Mouse (Mus musculus) hindbrain, postnatal 0 days (tissue): ENCODE measurements around the gene Gm4737. TPM values are rescaled to one million over a fixed set of nuclear protein-coding genes. Genes with fewer than 3 reads are reported as not detected.

Experiments used
- ATAC-seq: fragments of 200-750 bp; cut with Nextera tagmentation; 2 replicates; pipeline ENCODE4 v1.8.0; 2017; ENCODE audit warnings: mild to moderate bottlenecking, moderate TSS enrichment, moderate library complexity
- DNase-seq: peaks from one replicate; pipeline ENCODE4 v3.0.0-alpha.2; 2015; ENCODE audit warnings: low spot score
- H3K27ac ChIP-seq: fragments of 300-500 bp; sonication (generic); 2 replicates; pipeline ENCODE4 v1.5.1; 2014; ENCODE audit warnings: mild to moderate bottlenecking
- H3K27me3 ChIP-seq: fragments of 300-500 bp; sonication (generic); 2 replicates; pipeline ENCODE4 v1.6.1; 2014; ENCODE audit warnings: low read length, mixed read lengths; ENCODE audit not compliant: insufficient read depth
- H3K36me3 ChIP-seq: fragments of 300-500 bp; sonication (generic); 2 replicates; pipeline ENCODE4 v1.6.1; 2014; ENCODE audit warnings: low read length, mixed read lengths; ENCODE audit not compliant: insufficient read depth
- H3K4me1 ChIP-seq: fragments of 300-500 bp; sonication (generic); 2 replicates; pipeline ENCODE4 v1.6.1; 2014; ENCODE audit warnings: antibody characterized with exemption, low read length, mixed read lengths; ENCODE audit not compliant: insufficient read depth
- H3K4me2 ChIP-seq: fragments of 300-500 bp; sonication (generic); 2 replicates; pipeline ENCODE4 v1.6.1; 2014; ENCODE audit warnings: low read depth, mild to moderate bottlenecking, low read length, moderate library complexity, mixed read lengths
- H3K4me3 ChIP-seq: fragments of 300-500 bp; sonication (generic); 2 replicates; pipeline ENCODE4 v1.5.1; 2014; ENCODE audit warnings: low read length
- H3K9ac ChIP-seq: fragments of 300-500 bp; sonication (generic); replicated peaks from 2 replicates; pipeline ENCODE4 v1.6.1; 2014; ENCODE audit warnings: mild to moderate bottlenecking, low read length, moderate library complexity, mixed read lengths
- H3K9me3 ChIP-seq: fragments of 300-500 bp; sonication (generic); 2 replicates; pipeline ENCODE4 v1.6.1; 2016; ENCODE audit warnings: low read length, mixed read lengths
- CTCF ChIP-seq: IDR thresholded peaks from 2 replicates; pipeline ENCODE4 v1.5.1; 2016; ENCODE audit warnings: antibody characterized with exemption, control low read depth, low read depth
- WGBS: fragments of 180-500 bp; shearing (Covaris S2); extraction: QIAGEN DNeasy Blood & Tissue Kit; methylation state at CpG from one replicate; pipeline ENCODE4 v1.1.7; 2014; 5-methylcytosine and 5-hydroxymethylcytosine counted together
- polyA plus RNA-seq: library from polyadenylated mRNA; unstranded; fragments of >200 nt; fragmentation: Nextera tagmentation; extraction: Ambion mirVana; gene quantifications from 2 replicates; pipeline ENCODE4 v1.2.1, GENCODE M21; 2015
- total RNA-seq: library from RNA; depleted of rRNA; stranded (reverse); fragments of >200 nt; gene quantifications from 2 replicates; pipeline ENCODE4 v1.2.3, GENCODE M21; 2014

The Gm4737 gene
- total and polyA plus RNA-seq, 2 experiments from 2014 or later = 1.2 to 1.3 TPM

DNA sequence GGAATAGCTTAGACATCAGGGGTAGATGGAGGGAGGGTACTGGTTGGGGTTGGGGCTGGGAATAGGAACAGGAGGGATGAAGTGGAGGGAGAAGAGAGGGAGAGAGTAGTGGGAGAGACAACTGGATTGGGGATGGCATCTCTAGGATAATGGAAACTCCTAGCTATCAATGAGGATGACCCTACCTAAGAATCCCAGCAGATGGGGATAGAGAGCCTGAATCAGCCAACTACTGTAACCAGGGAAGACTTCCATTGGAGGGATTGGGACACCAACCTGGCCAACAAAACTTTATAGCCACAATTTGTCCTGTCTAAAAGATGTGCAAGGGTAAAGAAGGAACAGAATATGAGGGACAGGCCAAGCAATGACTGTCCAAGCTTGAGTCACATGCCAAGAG lies 3.7 kb downstream of the Gm4737 start:
- H3K27ac ChIP-seq = no peak overlapping the region
- TF ChIP-seq CTCF = no peak; the same call in 1 of the 2 replicates
- no peaks in the 10 kb centered on the region for H3K4me1 ChIP-seq
- no peaks in the 10 kb centered on the region for H3K9me3 ChIP-seq
- no peak for ATAC-seq
- no peak overlapping the region for H3K4me2 ChIP-seq
- H3K36me3 ChIP-seq = no peaks in the 10 kb centered on the region
- H3K4me3 ChIP-seq = no peak overlapping the region
- no peak for DNase-seq
- H3K9ac ChIP-seq = no peak overlapping the region
- H3K27me3 ChIP-seq = no peaks in the 10 kb centered on the region

DNA sequence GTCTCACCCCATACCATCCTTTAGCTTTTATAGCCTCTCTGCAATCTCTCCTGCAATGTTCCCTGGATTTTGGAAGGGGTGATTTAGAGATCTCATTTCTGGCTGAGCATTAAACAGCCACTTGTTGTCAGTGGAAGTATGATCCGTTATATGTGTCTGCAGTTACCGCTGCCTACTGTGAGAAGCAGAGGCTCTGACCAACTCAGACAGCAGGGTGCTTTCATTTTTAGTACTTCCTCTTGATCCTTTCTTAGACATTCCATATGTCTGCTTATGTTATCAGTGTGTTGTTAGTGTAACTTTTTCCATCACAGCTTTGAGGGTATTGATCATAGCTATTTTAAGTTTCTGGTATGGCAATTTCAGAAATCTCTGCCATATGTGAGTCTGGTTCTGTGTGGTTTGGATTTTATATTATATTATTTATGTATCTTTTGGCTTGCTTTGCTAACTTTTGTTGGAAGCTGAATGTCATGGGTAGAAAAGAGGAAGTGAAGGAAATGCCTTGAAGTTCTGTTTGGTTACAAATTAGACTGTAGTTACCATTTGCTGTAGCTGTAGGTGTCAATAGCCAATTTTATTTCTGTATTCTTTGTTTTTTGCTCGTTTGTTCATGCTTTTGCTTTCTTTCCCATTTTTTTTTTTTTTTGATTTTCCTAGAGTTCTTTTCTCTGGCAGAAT lies 6.1 kb downstream of the Gm4737 start:
- Histone ChIP-seq H3K27me3 (no peaks in the 10 kb centered on the region), H3K4me3 (no peak overlapping the region), H3K27ac (no peak overlapping the region), H3K9me3 (no peaks in the 10 kb centered on the region), H3K36me3 (no peaks in the 10 kb centered on the region), H3K4me2 (no peak overlapping the region), H3K4me1 (no peaks in the 10 kb centered on the region), H3K9ac (no peak overlapping the region)
- DNase-seq (no peak), ATAC-seq (no peak)
- TF ChIP-seq CTCF = no peak
- 67% methylated on average over 3 of the region's 3 CpGs for WGBS

GRCm38 (mm10) chr16:46146962-46147361 lies 7.9 kb downstream of the Gm4737 start:
- Histone ChIP-seq H3K9ac (no peak overlapping the region), H3K36me3 (no peaks in the 10 kb centered on the region), H3K4me3 (no peak overlapping the region), H3K27ac (no peak overlapping the region), H3K4me2 (no peak overlapping the region), H3K9me3 (no peaks in the 10 kb centered on the region), H3K4me1 (no peaks in the 10 kb centered on the region), H3K27me3 (no peaks in the 10 kb centered on the region)
- DNase-seq = no peak
- no peak for ATAC-seq
- no peak for TF ChIP-seq CTCF
- WGBS = 74% methylated on average over 3 of the region's 3 CpGs

GRCm38 (mm10) chr16:46122238-46122637 lies 32.6 kb downstream of the Gm4737 start:
- Histone ChIP-seq H3K4me3 (no peak overlapping the region), H3K9me3 (no peaks in the 10 kb centered on the region), H3K36me3 (no peaks in the 10 kb centered on the region), H3K27ac (no peak overlapping the region), H3K4me2 (no peak overlapping the region), H3K27me3 (no peaks in the 10 kb centered on the region), H3K9ac (no peak overlapping the region), H3K4me1 (no peaks in the 10 kb centered on the region; the same call in 1 of the 2 replicates)
- no peak for DNase-seq
- TF ChIP-seq CTCF = no peak
- no peak for ATAC-seq

DNA sequence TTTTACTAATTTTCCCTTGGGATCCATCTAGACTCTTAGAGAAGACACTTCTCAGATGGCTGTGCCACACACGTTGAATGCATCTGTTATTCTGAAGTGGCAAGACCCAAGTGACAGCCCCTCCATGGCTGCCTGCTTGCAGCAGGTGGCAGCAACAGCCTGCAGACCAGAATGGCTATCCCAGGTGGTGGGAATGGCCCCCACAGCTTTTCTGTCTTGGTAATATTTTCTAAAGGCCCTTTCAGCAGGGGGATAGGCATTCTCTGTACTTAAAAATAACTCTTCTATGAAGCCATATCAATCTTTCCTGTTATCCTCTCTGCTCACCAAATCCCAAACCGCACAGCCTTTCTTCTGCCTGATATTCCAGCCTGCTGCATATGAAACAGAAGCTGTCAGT lies 33.5 kb downstream of the Gm4737 start:
- ATAC-seq = peak; percentile 75
- no peaks in the 10 kb centered on the region for H3K9me3 ChIP-seq
- H3K36me3 ChIP-seq = no peaks in the 10 kb centered on the region
- peak; percentile 77 for TF ChIP-seq CTCF
- no peaks in the 10 kb centered on the region for H3K27me3 ChIP-seq
- H3K4me2 ChIP-seq = no peak overlapping the region
- WGBS = 39% methylated on average over 2 of the region's 2 CpGs
- H3K4me1 ChIP-seq = no peaks in the 10 kb centered on the region; the same call in 1 of the 2 replicates
- no peak overlapping the region for H3K27ac ChIP-seq
- H3K4me3 ChIP-seq = no peak overlapping the region
- no peak overlapping the region for H3K9ac ChIP-seq
- DNase-seq = peak; percentile 74

DNA sequence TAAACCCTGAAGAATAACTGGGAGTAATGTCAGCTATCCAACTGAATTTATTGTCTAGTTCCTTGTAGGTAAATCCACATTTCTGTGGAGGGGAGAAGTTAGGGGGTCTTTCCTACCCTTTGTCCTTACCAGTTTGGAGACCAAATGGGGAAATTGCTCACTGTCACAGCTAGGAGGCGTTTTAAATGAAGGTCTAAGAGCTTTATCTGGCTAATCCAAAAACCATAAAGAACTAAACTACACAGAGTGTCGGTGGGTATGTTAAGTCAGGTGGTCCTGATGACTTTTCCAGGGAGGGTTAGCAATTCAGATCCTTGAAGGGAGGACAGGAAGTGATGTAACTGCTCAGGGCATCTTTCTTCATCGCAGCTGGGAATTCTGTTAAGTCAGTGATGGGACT lies 34.3 kb downstream of the Gm4737 start:
- ATAC-seq (no peak), DNase-seq (no peak)
- H3K9ac ChIP-seq = no peak overlapping the region
- H3K36me3 ChIP-seq = no peaks in the 10 kb centered on the region
- H3K27me3 ChIP-seq = no peaks in the 10 kb centered on the region
- H3K4me2 ChIP-seq = no peak overlapping the region
- TF ChIP-seq CTCF = peak; percentile 10; the same call in 1 of the 2 replicates
- H3K4me3 ChIP-seq = no peak overlapping the region
- H3K9me3 ChIP-seq = no peaks in the 10 kb centered on the region
- no peak overlapping the region for H3K27ac ChIP-seq
- H3K4me1 ChIP-seq = no peaks in the 10 kb centered on the region; the same call in 1 of the 2 replicates
- 67% methylated on average over 3 of the region's 3 CpGs for WGBS

DNA sequence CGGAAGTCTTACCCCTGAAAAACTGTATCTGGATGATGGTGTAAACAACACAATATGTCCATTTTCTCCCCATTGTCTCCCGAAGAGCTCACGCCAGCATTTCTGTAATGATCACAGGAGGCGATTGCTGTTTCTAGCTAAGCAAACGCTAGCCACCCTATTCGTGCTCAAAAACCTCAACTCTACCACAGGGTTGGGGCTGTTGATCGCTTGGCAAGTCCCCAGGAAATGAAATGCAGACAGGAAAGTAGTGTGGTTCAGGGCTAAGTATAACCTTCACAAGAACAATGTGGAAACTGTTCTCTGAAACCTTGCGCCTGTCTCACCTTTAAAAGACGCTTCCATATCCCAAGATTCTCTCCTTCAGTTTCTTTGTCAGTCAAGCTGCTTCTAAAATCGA lies 34.9 kb downstream of the Gm4737 start, which contains the start of gene Cd96:
Gene Cd96, minus strand, starts transcription at position 232 of the 400 bp plus-strand sequence.
- Histone ChIP-seq H3K36me3 (no peaks in the 10 kb centered on the region), H3K4me3 (no peak within 1 kb of the TSS), H3K27me3 (no peaks in the 10 kb centered on the region), H3K9ac (no peak within 1 kb of the TSS), H3K4me1 (no peaks in the 10 kb centered on the region; the same call in 1 of the 2 replicates), H3K9me3 (no peaks in the 10 kb centered on the region), H3K27ac (no peak within 1 kb of the TSS), H3K4me2 (no peak within 1 kb of the TSS)
- 79% methylated on average over 10 of the region's 10 CpGs for WGBS
- ATAC-seq (no peak), DNase-seq (no peak)
- no peak for TF ChIP-seq CTCF
